9 mouse cellular contexts compared by ENCODE assay signal in the genomic region with DNA sequence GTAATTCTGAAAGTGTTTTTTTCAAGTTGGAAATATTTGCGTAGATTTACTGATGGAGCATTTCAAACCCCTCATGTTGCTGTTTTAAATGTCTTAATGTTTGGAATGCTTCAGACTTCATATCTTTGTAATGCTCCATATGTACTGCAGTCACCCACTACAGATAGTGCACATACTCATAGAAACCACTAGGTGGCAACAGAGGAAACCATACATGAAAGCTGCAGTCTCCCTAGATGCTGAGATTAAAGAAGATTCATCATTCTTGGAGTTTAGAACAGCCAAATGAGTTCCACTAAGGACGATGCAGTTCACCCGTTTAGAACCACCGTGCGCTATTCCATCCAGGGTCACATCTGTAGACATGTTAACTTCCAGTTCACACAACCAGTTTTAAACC. TPM values are rescaled to one million over a fixed set of nuclear protein-coding genes. Genes with fewer than 3 reads are reported as not detected.
DNase-seq lines count a peak whose midpoint lies in the region; ATAC-seq and TF ChIP-seq lines count a peak whose summit lies in the region.
"Had no signal": no experiment of that assay in that cellular context is flagged by ENCODE, and none has a peak within 500 bp of the region (broad histone marks: within the 10 kb centered on the region; RNA-seq: fewer than 3 reads in every experiment).

No protein-coding gene starts in this region.

- in situ Hi-C loops in Patski (cut with MboI; ENCODE audit: low pct_unique_long_range_greater_than_20kb), result loop anchor here (5.0 to 10.0 kb wide), 3 partner anchors 61 to 288 kb away; partner anchors contain the start of gene Calhm5

- 0 out of 2 replicates have a peak, but pooled peaks cover 2% of the 10 kb centered on the region for H3K4me1 ChIP-seq in heart, embryonic 16.5 days (ENCODE audit: control insufficient read depth, insufficient read depth, low read length)
- H3K4me1 ChIP-seq in forebrain, embryonic 15.5 days, result peaks cover 15% of the 10 kb centered on the region

- no peak overlapping the region for H3K9ac ChIP-seq in heart, embryonic 16.5 days (ENCODE audit: low read length)
- no peak overlapping the region for H3K9ac ChIP-seq in forebrain, embryonic 15.5 days (replicated peaks)

- CTCF ChIA-PET in Patski (lab: Charles Lee), result interaction anchor here (0.9 to 2.0 kb wide), 8 partner anchors 10 to 243 kb away, joined by 3 to 10 read pairs (median 6); partner anchors contain the start of gene Calhm5

- H3K4me3 ChIP-seq in heart, embryonic 16.5 days (ENCODE audit: low read length), result no peak overlapping the region
- no peak overlapping the region for H3K4me3 ChIP-seq in forebrain, embryonic 15.5 days

- peak; percentile 72 for TF ChIP-seq CTCF in Patski (IDR thresholded peaks at IDR 0.05)

- H3K9me3 ChIP-seq in heart, embryonic 16.5 days (replicated peaks; ENCODE audit: control insufficient read depth, low read length), result no peaks in the 10 kb centered on the region
- no peaks in the 10 kb centered on the region for H3K9me3 ChIP-seq in forebrain, embryonic 15.5 days

- H3K27me3 ChIP-seq in heart, embryonic 16.5 days (ENCODE audit: control insufficient read depth, insufficient read depth, low read length), result no peaks in the 10 kb centered on the region
- peaks cover 20% of the 10 kb centered on the region for H3K27me3 ChIP-seq in Patski
- no peaks in the 10 kb centered on the region for H3K27me3 ChIP-seq in forebrain, embryonic 15.5 days

- WGBS in heart, embryonic 16.5 days, result 12% methylated on average over 5 of the region's 5 CpGs
- WGBS in forebrain, embryonic 15.5 days, result 15% methylated on average over 5 of the region's 5 CpGs

- H3K36me3 ChIP-seq in heart, embryonic 16.5 days (ENCODE audit: control insufficient read depth, insufficient read depth), result no peaks in the 10 kb centered on the region
- no peaks in the 10 kb centered on the region for H3K36me3 ChIP-seq in forebrain, embryonic 15.5 days

- POLR2A ChIA-PET in Patski (lab: Charles Lee), result no interaction called here

- no peak overlapping the region for H3K4me2 ChIP-seq in heart, embryonic 16.5 days (ENCODE audit: low read depth, low read length)
- H3K4me2 ChIP-seq in forebrain, embryonic 15.5 days (replicated peaks), result no peak overlapping the region

- H3K27ac ChIP-seq in heart, embryonic 16.5 days (ENCODE audit: low read length), result no peak overlapping the region
- no peak overlapping the region for H3K27ac ChIP-seq in forebrain, embryonic 15.5 days (replicated peaks)

- peak; percentile 58; the same call in 1 of the 2 replicates for ATAC-seq in heart, embryonic 16.5 days (replicated peaks; ENCODE audit: extremely low read depth, insufficient read depth, low FRiP score)
- peak; percentile 90 for ATAC-seq in Patski
- ATAC-seq in forebrain, embryonic 15.5 days (replicated peaks), result peak; percentile 87

- DNase-seq in heart, postnatal 4 days, result no peak
- DNase-seq in 416B (ENCODE audit: low read depth) (peak; percentile 69), Patski (ENCODE audit: low read depth, low spot score) (no peak)
- DNase-seq in lung, postnatal 25 days (ENCODE audit: low spot score), result peak; percentile 34
- DNase-seq in right cerebral cortex, postnatal 14 days, result no peak
- DNase-seq in gastrocnemius, postnatal 10 days, result no peak

RNA-seq across cellular contexts. Expression of gene Trappc3l, which starts 0.8 kb away (rescaled TPM):
- polyA plus RNA-seq in heart, embryonic 16.5 days (2015; fragmentation: Nextera tagmentation; extraction: Ambion mirVana), result not detected in 2 replicates
- not detected for total RNA-seq in heart, postnatal 4 days (2021)
- not detected for polyA plus RNA-seq in Patski (2021)
- polyA plus RNA-seq in forebrain, embryonic 15.5 days (2015; fragmentation: Nextera tagmentation; extraction: Ambion mirVana), result not detected in 2 replicates
- total RNA-seq in gastrocnemius, postnatal 10 days (2021), result not detected

RNA-seq across cellular contexts. Expression of gene Calhm4, which starts 7.5 kb away (rescaled TPM):
- polyA plus RNA-seq in heart, embryonic 16.5 days (2015; fragmentation: Nextera tagmentation; extraction: Ambion mirVana), result not detected in 2 replicates
- not detected for total RNA-seq in heart, postnatal 4 days (2021)
- 0.03 TPM for polyA plus RNA-seq in Patski (2021)
- not detected in 2 replicates for polyA plus RNA-seq in forebrain, embryonic 15.5 days (2015; fragmentation: Nextera tagmentation; extraction: Ambion mirVana)
- not detected for total RNA-seq in gastrocnemius, postnatal 10 days (2021)
- total RNA-seq: left cerebral cortex, postnatal 10 days had no signal

RNA-seq across cellular contexts. Expression of gene Rwdd1, which starts 17.2 kb away (rescaled TPM):
- polyA plus RNA-seq in heart, embryonic 16.5 days (2015; fragmentation: Nextera tagmentation; extraction: Ambion mirVana), result 89.5 and 94.5 TPM in 2 replicates
- total RNA-seq in heart, postnatal 4 days (2021), result 100 to 1,000 TPM; 112 to 119 TPM
- polyA plus RNA-seq in Patski (2021), result 93.8 TPM
- 127 and 131 TPM in 2 replicates for polyA plus RNA-seq in forebrain, embryonic 15.5 days (2015; fragmentation: Nextera tagmentation; extraction: Ambion mirVana)
- 100 to 1,000 TPM in 1 of 2 experiments, 10 to 100 TPM in 1; 92.7 to 124 TPM for total RNA-seq in gastrocnemius, postnatal 10 days (2021)

RNA-seq across cellular contexts. Expression of gene Calhm5, which starts 59.7 kb away (rescaled TPM):
- 1.8 TPM in 2 replicates for polyA plus RNA-seq in heart, embryonic 16.5 days (2015; fragmentation: Nextera tagmentation; extraction: Ambion mirVana)
- 1 to 10 TPM; 1.4 to 1.6 TPM for total RNA-seq in heart, postnatal 4 days (2021)
- polyA plus RNA-seq in Patski (2021), result 0.59 TPM
- polyA plus RNA-seq in forebrain, embryonic 15.5 days (2015; fragmentation: Nextera tagmentation; extraction: Ambion mirVana), result 0.31 and 0.37 TPM in 2 replicates
- 1 to 10 TPM in 1 of 2 experiments, under 1 TPM in 1; 0.88 to 1.1 TPM for total RNA-seq in gastrocnemius, postnatal 10 days (2021)

Comparison
In these comparisons a context has a peak if more than half of its experiments do, and no peak if none do; other contexts are left out.
1. DNase-seq: peak in 416B (single experiment) and lung, postnatal 25 days (single experiment); none in heart, postnatal 4 days (single experiment), Patski (single experiment), right cerebral cortex, postnatal 14 days (single experiment) and gastrocnemius, postnatal 10 days (single experiment).
2. Peak in every context shown above with its lines, with median percentiles within 50 percentile points of each other: ATAC-seq.